Mouse (Mus musculus) embryonic facial prominence, embryonic 11.5 days (tissue): ENCODE measurements around the gene Gm17654. TPM values are rescaled to one million over a fixed set of nuclear protein-coding genes. Genes with fewer than 3 reads are reported as not detected.
"Not testable (repeated sequence)": the region's sequence is repeated elsewhere in the genome, so short reads cannot be mapped to it uniquely, and the experiment has no call there.

Experiments
- ATAC-seq: fragments of 200-750 bp; cut with Nextera tagmentation; replicated peaks from 2 replicates; pipeline ENCODE4 v1.8.0; 2017; ENCODE audit warnings: low read depth; ENCODE audit not compliant: insufficient number of reproducible peaks, low FRiP score, low TSS enrichment
- DNase-seq: peaks from one replicate; pipeline ENCODE4 v3.0.0-alpha.2; 2015; ENCODE audit warnings: low spot score
- H3K27ac ChIP-seq: fragments of 300-500 bp; sonication (generic); replicated peaks from 2 replicates; pipeline ENCODE4 v1.5.1; 2014; ENCODE audit warnings: mild to moderate bottlenecking, low read depth, low read length, control low read depth
- H3K27me3 ChIP-seq: fragments of 300-500 bp; sonication (generic); 2 replicates; pipeline ENCODE4 v1.6.1; 2014; ENCODE audit warnings: mild to moderate bottlenecking, low read length, moderate library complexity, mixed read lengths; ENCODE audit not compliant: control insufficient read depth, insufficient read depth
- H3K36me3 ChIP-seq: fragments of 300-500 bp; sonication (generic); replicated peaks from 2 replicates; pipeline ENCODE4 v1.6.1; 2014; ENCODE audit warnings: low read depth, mild to moderate bottlenecking, low read length, moderate library complexity, mixed read lengths; ENCODE audit not compliant: control insufficient read depth, insufficient read depth
- H3K4me1 ChIP-seq: fragments of 300-500 bp; sonication (generic); 2 replicates; pipeline ENCODE4 v1.6.1; 2014; ENCODE audit warnings: low read length, mixed read lengths; ENCODE audit not compliant: control insufficient read depth, insufficient read depth
- H3K4me2 ChIP-seq: fragments of 300-500 bp; sonication (generic); 2 replicates; pipeline ENCODE4 v1.6.1; 2014; ENCODE audit warnings: low read depth, mild to moderate bottlenecking, control low read depth, low read length, moderate library complexity
- H3K4me3 ChIP-seq: fragments of 300-500 bp; sonication (generic); 2 replicates; pipeline ENCODE4 v1.5.1; 2014; ENCODE audit warnings: low read depth, low read length, control low read depth
- H3K9ac ChIP-seq: fragments of 300-500 bp; sonication (generic); replicated peaks from 2 replicates; pipeline ENCODE4 v1.6.1; 2014; ENCODE audit warnings: mild to moderate bottlenecking, control low read depth, low read length
- H3K9me3 ChIP-seq: fragments of 300-500 bp; sonication (generic); replicated peaks from 2 replicates; pipeline ENCODE4 v1.6.1; 2016; ENCODE audit warnings: mild to moderate bottlenecking, low read length, inconsistent platforms, mixed read lengths; ENCODE audit not compliant: control insufficient read depth
- WGBS: fragments of 180-500 bp; shearing (Covaris S2); extraction: QIAGEN DNeasy Blood & Tissue Kit; methylation state at CpG from one replicate; pipeline ENCODE4 v1.1.7; 2014; 5-methylcytosine and 5-hydroxymethylcytosine counted together
- polyA plus RNA-seq: library from polyadenylated mRNA; unstranded; fragments of >200 nt; fragmentation: Nextera tagmentation; extraction: Ambion mirVana; gene quantifications from 2 replicates; pipeline ENCODE4 v1.2.1, GENCODE M21; 2014

Gene Gm17654
- polyA plus RNA-seq: not detected in 2 replicates

- H3K9me3 ChIP-seq: not testable (repeated sequence)
Observed at GRCm38 (mm10) chr14:43579046-43579445, at the start of gene Gm17654. TSS of gene Gm17654 (minus strand) at chr14:43579146.

GRCm38 (mm10) chr14:43607913-43608312, 29.0 kb upstream of the Gm17654 start, which contains the start of gene Gm10375:
TSS of gene Gm10375 (minus strand) at chr14:43608013.
- H3K27ac ChIP-seq, H3K4me1 ChIP-seq, H3K9ac ChIP-seq, H3K9me3 ChIP-seq, ATAC-seq, H3K4me2 ChIP-seq, DNase-seq, H3K36me3 ChIP-seq, H3K27me3 ChIP-seq, H3K4me3 ChIP-seq: not testable (repeated sequence)

More at GRCm38 (mm10) chr14:43579046-43579445, at the start of gene Gm17654:
- not testable (repeated sequence) for H3K9ac ChIP-seq, H3K4me2 ChIP-seq, H3K27me3 ChIP-seq, H3K4me1 ChIP-seq, DNase-seq, H3K27ac ChIP-seq, H3K4me3 ChIP-seq, H3K36me3 ChIP-seq, ATAC-seq
- WGBS: 94% methylated on average over 1 of the region's 2 CpGs

- H3K4me2 ChIP-seq, DNase-seq, H3K4me3 ChIP-seq, H3K9me3 ChIP-seq, H3K9ac ChIP-seq, ATAC-seq, H3K36me3 ChIP-seq, H3K4me1 ChIP-seq, H3K27ac ChIP-seq, H3K27me3 ChIP-seq: not testable (repeated sequence)
- 97% methylated on average over 3 of the region's 4 CpGs for WGBS
Observed at GRCm38 (mm10) chr14:43577969-43578368, 977 bp downstream of the Gm17654 start.

GRCm38 (mm10) chr14:43552271-43552670, 26.7 kb downstream of the Gm17654 start:
- not testable (repeated sequence) for ATAC-seq, H3K4me1 ChIP-seq, DNase-seq, H3K4me3 ChIP-seq, H3K36me3 ChIP-seq, H3K27ac ChIP-seq, H3K27me3 ChIP-seq, H3K9ac ChIP-seq, H3K4me2 ChIP-seq, H3K9me3 ChIP-seq
- 88% methylated on average over 2 of the region's 2 CpGs for WGBS

- not testable (repeated sequence) for H3K27ac ChIP-seq, H3K9me3 ChIP-seq, H3K4me2 ChIP-seq, H3K4me1 ChIP-seq, H3K9ac ChIP-seq, DNase-seq, ATAC-seq, H3K4me3 ChIP-seq, H3K36me3 ChIP-seq, H3K27me3 ChIP-seq
Observed at GRCm38 (mm10) chr14:43546281-43546680, 32.7 kb downstream of the Gm17654 start.

GRCm38 (mm10) chr14:43543276-43543675, 35.7 kb downstream of the Gm17654 start, which contains the start of gene Gm5799:
TSS of gene Gm5799 (plus strand) at chr14:43543576.
- not testable (repeated sequence) for H3K4me1 ChIP-seq, H3K36me3 ChIP-seq, H3K9ac ChIP-seq, H3K4me3 ChIP-seq, DNase-seq, H3K4me2 ChIP-seq, H3K27ac ChIP-seq, ATAC-seq, H3K27me3 ChIP-seq, H3K9me3 ChIP-seq
- 95% methylated on average over 1 of the region's 2 CpGs for WGBS

- 75% methylated on average over 2 of the region's 2 CpGs for WGBS
- not testable (repeated sequence) for ATAC-seq, H3K4me2 ChIP-seq
Observed at GRCm38 (mm10) chr14:43538144-43538543, 40.8 kb downstream of the Gm17654 start.

GRCm38 (mm10) chr14:43532387-43532786, 46.6 kb downstream of the Gm17654 start:
- not testable (repeated sequence) for DNase-seq, H3K9me3 ChIP-seq, H3K27me3 ChIP-seq, H3K4me2 ChIP-seq, ATAC-seq, H3K27ac ChIP-seq, H3K4me1 ChIP-seq, H3K36me3 ChIP-seq, H3K4me3 ChIP-seq, H3K9ac ChIP-seq
- WGBS: 62% methylated on average over 4 of the region's 6 CpGs

More at GRCm38 (mm10) chr14:43538144-43538543, 40.8 kb downstream of the Gm17654 start:
- not testable (repeated sequence) for H3K9me3 ChIP-seq, H3K27ac ChIP-seq, H3K27me3 ChIP-seq, H3K4me3 ChIP-seq, H3K9ac ChIP-seq, H3K36me3 ChIP-seq, H3K4me1 ChIP-seq, DNase-seq
